Mouse (Mus musculus): Measurements from ENCODE around the gene Tgif1.
"Not testable (repeated sequence)": the region's sequence is repeated elsewhere in the genome, so short reads cannot be mapped to it uniquely, and the experiment has no call there.

Tgif1 gene

GRCm38 (mm10) chr17:70844971-70845370, 8.4 kb downstream of the Tgif1 start:
- Histone ChIP-seq H3K4me3 (replicated peaks; ENCODE audit: low read length) (peak overlapping the region; percentile 95), H3K36me3 (ENCODE audit: insufficient read depth, low read length) (peaks cover 87% of the 10 kb centered on the region), H3K9me3 (ENCODE audit: low read length) (no peaks in the 10 kb centered on the region), H3K27me3 (ENCODE audit: insufficient read depth, low read length) (no peaks in the 10 kb centered on the region), H3K4me1 (replicated peaks; ENCODE audit: low read depth, low read length) (peaks cover 78% of the 10 kb centered on the region)
- TF ChIP-seq POU5F1 (IDR thresholded peaks at IDR 0.05; ENCODE audit: borderline replicate concordance, low read length) (no peak), NANOG (IDR thresholded peaks at IDR 0.05; ENCODE audit: borderline replicate concordance, low read length) (no peak), CTCF (conservative IDR thresholded peaks at IDR 0.05; ENCODE audit: low read length) (no peak)

DNA sequence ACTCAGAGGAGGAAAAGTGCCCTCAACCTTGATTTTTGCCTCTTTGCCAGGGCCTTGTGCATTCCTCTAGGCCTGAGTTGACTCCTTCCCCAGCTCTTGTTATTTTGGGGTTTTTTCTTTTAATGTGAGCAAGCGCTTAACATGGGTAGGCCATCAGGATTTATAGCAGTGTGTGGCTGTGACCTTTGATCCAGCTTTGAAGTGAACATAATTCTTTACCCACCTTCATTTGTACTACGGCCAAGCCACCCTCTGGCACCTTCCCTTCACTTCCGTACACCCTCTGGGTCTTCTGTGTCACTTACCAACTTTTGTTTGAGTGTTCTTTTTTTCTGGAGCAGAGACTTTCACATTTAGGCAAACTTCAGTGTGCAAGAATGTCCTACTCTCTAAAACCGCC, 10.1 kb downstream of the Tgif1 start:
- peaks cover 94% of the 10 kb centered on the region for H3K4me1 ChIP-seq (replicated peaks; ENCODE audit: low read depth, low read length)
- H3K4me3 ChIP-seq (replicated peaks; ENCODE audit: low read length) = 0 out of 2 replicates have a peak overlapping the region, but pooled peaks have one; percentile 13
- H3K36me3 ChIP-seq (ENCODE audit: insufficient read depth, low read length) = peaks cover 90% of the 10 kb centered on the region
- H3K9me3 ChIP-seq (ENCODE audit: low read length) = no peaks in the 10 kb centered on the region
- no peaks in the 10 kb centered on the region for H3K27me3 ChIP-seq (ENCODE audit: insufficient read depth, low read length)
- TF ChIP-seq POU5F1 (IDR thresholded peaks at IDR 0.05; ENCODE audit: borderline replicate concordance, low read length) (no peak), CTCF (conservative IDR thresholded peaks at IDR 0.05; ENCODE audit: low read length) (no peak), NANOG (IDR thresholded peaks at IDR 0.05; ENCODE audit: borderline replicate concordance, low read length) (no peak)

GRCm38 (mm10) chr17:70838533-70838932, 14.8 kb downstream of the Tgif1 start:
- H3K27me3 ChIP-seq (ENCODE audit: insufficient read depth, low read length) = no peaks in the 10 kb centered on the region
- H3K9me3 ChIP-seq (ENCODE audit: low read length) = no peaks in the 10 kb centered on the region
- TF ChIP-seq NANOG (IDR thresholded peaks at IDR 0.05; ENCODE audit: borderline replicate concordance, low read length) = no peak
- TF ChIP-seq POU5F1 (IDR thresholded peaks at IDR 0.05; ENCODE audit: borderline replicate concordance, low read length) = no peak
- TF ChIP-seq CTCF (conservative IDR thresholded peaks at IDR 0.05; ENCODE audit: low read length) = no peak
- H3K4me1 ChIP-seq (replicated peaks; ENCODE audit: low read depth, low read length) = peaks cover 79% of the 10 kb centered on the region
- peaks cover 60% of the 10 kb centered on the region for H3K36me3 ChIP-seq (ENCODE audit: insufficient read depth, low read length)
- no peak overlapping the region for H3K4me3 ChIP-seq (replicated peaks; ENCODE audit: low read length)

GRCm38 (mm10) chr17:70838031-70838430, 15.3 kb downstream of the Tgif1 start:
- no peaks in the 10 kb centered on the region for H3K27me3 ChIP-seq (ENCODE audit: insufficient read depth, low read length)
- no peak overlapping the region for H3K4me3 ChIP-seq (replicated peaks; ENCODE audit: low read length)
- TF ChIP-seq POU5F1 (IDR thresholded peaks at IDR 0.05; ENCODE audit: borderline replicate concordance, low read length) = no peak
- no peak for TF ChIP-seq CTCF (conservative IDR thresholded peaks at IDR 0.05; ENCODE audit: low read length)
- TF ChIP-seq NANOG (IDR thresholded peaks at IDR 0.05; ENCODE audit: borderline replicate concordance, low read length) = no peak

GRCm38 (mm10) chr17:70837474-70837873, 15.9 kb downstream of the Tgif1 start:
- not testable (repeated sequence) for H3K9me3 ChIP-seq (ENCODE audit: low read length); H3K4me3 ChIP-seq (replicated peaks; ENCODE audit: low read length); H3K27me3 ChIP-seq (ENCODE audit: insufficient read depth, low read length)
- Histone ChIP-seq H3K36me3 (ENCODE audit: insufficient read depth, low read length) (peaks cover 60% of the 10 kb centered on the region), H3K4me1 (replicated peaks; ENCODE audit: low read depth, low read length) (peaks cover 79% of the 10 kb centered on the region)

More at GRCm38 (mm10) chr17:70838031-70838430, 15.3 kb downstream of the Tgif1 start:
- H3K4me1 ChIP-seq (replicated peaks; ENCODE audit: low read depth, low read length) = peaks cover 79% of the 10 kb centered on the region
- H3K9me3 ChIP-seq (ENCODE audit: low read length) = no peaks in the 10 kb centered on the region
- peaks cover 60% of the 10 kb centered on the region for H3K36me3 ChIP-seq (ENCODE audit: insufficient read depth, low read length)

- peaks cover 61% of the 10 kb centered on the region for H3K36me3 ChIP-seq (ENCODE audit: insufficient read depth, low read length)
- H3K4me3 ChIP-seq (replicated peaks; ENCODE audit: low read length) = peak overlapping the region; percentile 83
- TF ChIP-seq CTCF (conservative IDR thresholded peaks at IDR 0.05; ENCODE audit: low read length) = no peak
- TF ChIP-seq NANOG (IDR thresholded peaks at IDR 0.05; ENCODE audit: borderline replicate concordance, low read length) = no peak
- TF ChIP-seq POU5F1 (IDR thresholded peaks at IDR 0.05; ENCODE audit: borderline replicate concordance, low read length) = no peak
- H3K4me1 ChIP-seq (replicated peaks; ENCODE audit: low read depth, low read length) = peaks cover 80% of the 10 kb centered on the region
- no peaks in the 10 kb centered on the region for H3K9me3 ChIP-seq (ENCODE audit: low read length)
- H3K27me3 ChIP-seq (ENCODE audit: insufficient read depth, low read length) = no peaks in the 10 kb centered on the region
Observed at GRCm38 (mm10) chr17:70836820-70837219, 16.5 kb downstream of the Tgif1 start.

GRCm38 (mm10) chr17:70835071-70835790, 18.1 kb downstream of the Tgif1 start:
- no peaks in the 10 kb centered on the region for H3K27me3 ChIP-seq (ENCODE audit: insufficient read depth, low read length)
- TF ChIP-seq NANOG (IDR thresholded peaks at IDR 0.05; ENCODE audit: borderline replicate concordance, low read length) = no peak

GRCm38 (mm10) chr17:70834430-70834965, 18.8 kb downstream of the Tgif1 start:
- Histone ChIP-seq H3K4me1 (replicated peaks; ENCODE audit: low read depth, low read length) (peaks cover 80% of the 10 kb centered on the region), H3K4me3 (replicated peaks; ENCODE audit: low read length) (peak overlapping the region; percentile 83), H3K9me3 (ENCODE audit: low read length) (no peaks in the 10 kb centered on the region), H3K27me3 (ENCODE audit: insufficient read depth, low read length) (no peaks in the 10 kb centered on the region), H3K36me3 (ENCODE audit: insufficient read depth, low read length) (peaks cover 47% of the 10 kb centered on the region)
- TF ChIP-seq CTCF (conservative IDR thresholded peaks at IDR 0.05; ENCODE audit: low read length) = no peak
- TF ChIP-seq POU5F1 (IDR thresholded peaks at IDR 0.05; ENCODE audit: borderline replicate concordance, low read length) = no peak
- TF ChIP-seq NANOG (IDR thresholded peaks at IDR 0.05; ENCODE audit: borderline replicate concordance, low read length) = no peak

More at GRCm38 (mm10) chr17:70835071-70835790, 18.1 kb downstream of the Tgif1 start:
- peak overlapping the region; percentile 83 for H3K4me3 ChIP-seq (replicated peaks; ENCODE audit: low read length)
- H3K4me1 ChIP-seq (replicated peaks; ENCODE audit: low read depth, low read length) = peaks cover 83% of the 10 kb centered on the region
- H3K9me3 ChIP-seq (ENCODE audit: low read length) = no peaks in the 10 kb centered on the region
- peaks cover 54% of the 10 kb centered on the region for H3K36me3 ChIP-seq (ENCODE audit: insufficient read depth, low read length)

GRCm38 (mm10) chr17:70832544-70832943, 20.8 kb downstream of the Tgif1 start:
- peaks cover 69% of the 10 kb centered on the region for H3K4me1 ChIP-seq (replicated peaks; ENCODE audit: low read depth, low read length)
- H3K4me3 ChIP-seq (replicated peaks; ENCODE audit: low read length) = peak overlapping the region; percentile 83
- H3K9me3 ChIP-seq (ENCODE audit: low read length) = no peaks in the 10 kb centered on the region
- H3K27me3 ChIP-seq (ENCODE audit: insufficient read depth, low read length) = no peaks in the 10 kb centered on the region
- TF ChIP-seq CTCF (conservative IDR thresholded peaks at IDR 0.05; ENCODE audit: low read length) (no peak), NANOG (IDR thresholded peaks at IDR 0.05; ENCODE audit: borderline replicate concordance, low read length) (no peak), POU5F1 (IDR thresholded peaks at IDR 0.05; ENCODE audit: borderline replicate concordance, low read length) (no peak)
- peaks cover 32% of the 10 kb centered on the region for H3K36me3 ChIP-seq (ENCODE audit: insufficient read depth, low read length)
